In genomic region chr5:114052246-114052761, GRCm38 (mm10) we compare ENCODE assay signal across 8 mouse cellular contexts. TPM values are rescaled to one million over a fixed set of nuclear protein-coding genes. Genes with fewer than 3 reads are reported as not detected.
DNase-seq lines count a peak whose midpoint lies in the region; ATAC-seq and TF ChIP-seq lines count a peak whose summit lies in the region.

No protein-coding gene starts in this region.

- H3K4me1 ChIP-seq in forebrain, embryonic 13.5 days, result 0 out of 2 replicates have a peak, but pooled peaks cover 4% of the 10 kb centered on the region
- peaks cover 2% of the 10 kb centered on the region; the same call in 1 of the 2 replicates for H3K4me1 ChIP-seq in forebrain, embryonic 16.5 days (replicated peaks; ENCODE audit: control insufficient read depth, insufficient read depth, low read length)
- H3K4me1 ChIP-seq in forebrain, postnatal 0 days (ENCODE audit: insufficient read depth), result no peaks in the 10 kb centered on the region
- peaks cover 13% of the 10 kb centered on the region; the same call in 1 of the 2 replicates for H3K4me1 ChIP-seq in hindbrain, embryonic 12.5 days
- peaks cover 5% of the 10 kb centered on the region; the same call in 1 of the 2 replicates for H3K4me1 ChIP-seq in midbrain, embryonic 12.5 days

- intact Hi-C loops in left cerebral cortex, postnatal 4 days (cut with DNase I), result no loop called here

- no peaks in the 10 kb centered on the region for H3K27me3 ChIP-seq in forebrain, embryonic 13.5 days
- no peaks in the 10 kb centered on the region for H3K27me3 ChIP-seq in forebrain, embryonic 16.5 days (replicated peaks; ENCODE audit: control insufficient read depth, insufficient read depth, low read length)
- H3K27me3 ChIP-seq in forebrain, postnatal 0 days (ENCODE audit: insufficient read depth, low read length), result no peaks in the 10 kb centered on the region
- 0 out of 2 replicates have a peak, but pooled peaks cover 3% of the 10 kb centered on the region for H3K27me3 ChIP-seq in hindbrain, embryonic 12.5 days
- peaks cover 10% of the 10 kb centered on the region for H3K27me3 ChIP-seq in midbrain, embryonic 12.5 days

- WGBS in forebrain, embryonic 13.5 days, result 32% methylated on average over 9 of the region's 9 CpGs
- WGBS in forebrain, embryonic 16.5 days, result 24% methylated on average over 9 of the region's 9 CpGs
- WGBS in forebrain, postnatal 0 days, result 24% methylated on average over 9 of the region's 9 CpGs
- 31% methylated on average over 9 of the region's 9 CpGs for WGBS in hindbrain, embryonic 12.5 days
- whole genome bisulfite sequencing in midbrain, embryonic 12.5 days, result 37% methylated on average over 9 of the region's 9 CpGs

- H3K27ac ChIP-seq in forebrain, embryonic 13.5 days, result no peak overlapping the region
- H3K27ac ChIP-seq in forebrain, embryonic 16.5 days (ENCODE audit: low read length), result no peak overlapping the region
- no peak overlapping the region for H3K27ac ChIP-seq in forebrain, postnatal 0 days (ENCODE audit: low read depth, low read length)
- no peak overlapping the region for H3K27ac ChIP-seq in hindbrain, embryonic 12.5 days
- no peak overlapping the region for H3K27ac ChIP-seq in midbrain, embryonic 12.5 days (replicated peaks)

- ATAC-seq in forebrain, embryonic 13.5 days, result no peak
- ATAC-seq in forebrain, embryonic 16.5 days, result no peak
- peak; percentile 43 for ATAC-seq in forebrain, postnatal 0 days
- ATAC-seq in hindbrain, embryonic 12.5 days (ENCODE audit: low FRiP score), result no peak
- ATAC-seq in midbrain, embryonic 12.5 days (ENCODE audit: low FRiP score, low read depth), result no peak

- peak; percentile 89 for TF ChIP-seq CTCF in forebrain, postnatal 0 days (IDR thresholded peaks at IDR 0.05; ENCODE audit: low read depth)

- no peaks in the 10 kb centered on the region for H3K9me3 ChIP-seq in forebrain, embryonic 13.5 days (replicated peaks)
- no peaks in the 10 kb centered on the region for H3K9me3 ChIP-seq in forebrain, embryonic 16.5 days (ENCODE audit: control insufficient read depth, low read length)
- H3K9me3 ChIP-seq in forebrain, postnatal 0 days (ENCODE audit: low read length), result no peaks in the 10 kb centered on the region
- H3K9me3 ChIP-seq in hindbrain, embryonic 12.5 days (replicated peaks), result no peaks in the 10 kb centered on the region
- H3K9me3 ChIP-seq in midbrain, embryonic 12.5 days, result no peaks in the 10 kb centered on the region

- H3K9ac ChIP-seq in forebrain, embryonic 13.5 days, result no peak overlapping the region
- H3K9ac ChIP-seq in forebrain, embryonic 16.5 days (replicated peaks; ENCODE audit: low read depth, low read length), result no peak overlapping the region
- H3K9ac ChIP-seq in forebrain, postnatal 0 days, result no peak overlapping the region
- no peak overlapping the region for H3K9ac ChIP-seq in hindbrain, embryonic 12.5 days
- H3K9ac ChIP-seq in midbrain, embryonic 12.5 days (replicated peaks), result no peak overlapping the region

- H3K4me2 ChIP-seq in forebrain, embryonic 13.5 days, result peak overlapping the region; percentile 33
- H3K4me2 ChIP-seq in forebrain, embryonic 16.5 days (ENCODE audit: low read length), result no peak overlapping the region
- no peak overlapping the region for H3K4me2 ChIP-seq in forebrain, postnatal 0 days (ENCODE audit: low read depth)
- H3K4me2 ChIP-seq in hindbrain, embryonic 12.5 days (replicated peaks), result 0 out of 2 replicates have a peak overlapping the region, but pooled peaks have one; percentile 15
- 0 out of 2 replicates have a peak overlapping the region, but pooled peaks have one; percentile 17 for H3K4me2 ChIP-seq in midbrain, embryonic 12.5 days (replicated peaks)

- DNase-seq in c-Kit-positive CD71-positive TER-119-positive erythroid progenitor cells, embryonic 14.5 days (ENCODE audit: low spot score), result peak; percentile 45
- DNase-seq in forebrain, postnatal 0 days, result peak; percentile 65
- DNase-seq in left cerebral cortex, postnatal 4 days, result peak; percentile 65
- DNase-seq in spleen, adult 12 weeks (ENCODE audit: low spot score), result peak; percentile 23

- H3K4me3 ChIP-seq in forebrain, embryonic 13.5 days, result no peak overlapping the region
- H3K4me3 ChIP-seq in forebrain, embryonic 16.5 days (replicated peaks; ENCODE audit: low read length), result no peak overlapping the region
- H3K4me3 ChIP-seq in forebrain, postnatal 0 days (ENCODE audit: low read depth, low read length), result no peak overlapping the region
- no peak overlapping the region for H3K4me3 ChIP-seq in hindbrain, embryonic 12.5 days
- 0 out of 2 replicates have a peak overlapping the region, but pooled peaks have one; percentile 4 for H3K4me3 ChIP-seq in midbrain, embryonic 12.5 days

- H3K36me3 ChIP-seq in forebrain, embryonic 13.5 days (ENCODE audit: poor library complexity, severe bottlenecking), result peaks cover 37% of the 10 kb centered on the region; the same call in 1 of the 2 replicates
- H3K36me3 ChIP-seq in forebrain, embryonic 16.5 days (ENCODE audit: control insufficient read depth, insufficient read depth), result peaks cover 11% of the 10 kb centered on the region
- peaks cover 56% of the 10 kb centered on the region for H3K36me3 ChIP-seq in forebrain, postnatal 0 days (ENCODE audit: insufficient read depth)
- peaks cover 6% of the 10 kb centered on the region; the same call in 1 of the 2 replicates for H3K36me3 ChIP-seq in hindbrain, embryonic 12.5 days
- peaks cover 3% of the 10 kb centered on the region; the same call in 1 of the 2 replicates for H3K36me3 ChIP-seq in midbrain, embryonic 12.5 days

RNA-seq across cellular contexts. Expression of gene Usp30, which starts 13.0 kb away (rescaled TPM):
- polyA plus RNA-seq in forebrain, embryonic 13.5 days (2015; fragmentation: Nextera tagmentation; extraction: Ambion mirVana), result 16.2 and 17.7 TPM in 2 replicates
- 17.9 and 20.6 TPM in 2 replicates for polyA plus RNA-seq in forebrain, embryonic 16.5 days (2015; fragmentation: Nextera tagmentation; extraction: Ambion mirVana)
- 28.5 and 47.7 TPM in 2 replicates for total RNA-seq in forebrain, postnatal 0 days (2014; rRNA removed)
- 14.4 and 18.0 TPM in 2 replicates for polyA plus RNA-seq in forebrain, postnatal 0 days (2015; fragmentation: Nextera tagmentation; extraction: Ambion mirVana)
- polyA plus RNA-seq in hindbrain, embryonic 12.5 days (2016; fragmentation: Nextera tagmentation; extraction: Ambion mirVana), result 17.5 and 19.0 TPM in 2 replicates
- total RNA-seq in left cerebral cortex, postnatal 4 days (2021), result 10 to 100 TPM; 31.6 to 34.8 TPM
- 17.5 and 19.4 TPM in 2 replicates for polyA plus RNA-seq in midbrain, embryonic 12.5 days (2016; fragmentation: Nextera tagmentation; extraction: Ambion mirVana)

RNA-seq across cellular contexts. Expression of gene Svop, which starts 39.1 kb away (rescaled TPM):
- polyA plus RNA-seq in forebrain, embryonic 13.5 days (2015; fragmentation: Nextera tagmentation; extraction: Ambion mirVana), result 52.2 and 57.1 TPM in 2 replicates
- polyA plus RNA-seq in forebrain, embryonic 16.5 days (2015; fragmentation: Nextera tagmentation; extraction: Ambion mirVana), result 84.6 and 102 TPM in 2 replicates
- total RNA-seq in forebrain, postnatal 0 days (2014; rRNA removed), result 153 and 177 TPM in 2 replicates
- 89.7 and 97.5 TPM in 2 replicates for polyA plus RNA-seq in forebrain, postnatal 0 days (2015; fragmentation: Nextera tagmentation; extraction: Ambion mirVana)
- polyA plus RNA-seq in hindbrain, embryonic 12.5 days (2016; fragmentation: Nextera tagmentation; extraction: Ambion mirVana), result 55.6 and 56.1 TPM in 2 replicates
- total RNA-seq in left cerebral cortex, postnatal 4 days (2021), result 100 to 1,000 TPM; 107 to 115 TPM
- polyA plus RNA-seq in midbrain, embryonic 12.5 days (2016; fragmentation: Nextera tagmentation; extraction: Ambion mirVana), result 47.6 and 51.7 TPM in 2 replicates

RNA-seq across cellular contexts. Expression of gene Dao, which starts 48.8 kb away (rescaled TPM):
- not detected in 2 replicates for polyA plus RNA-seq in forebrain, embryonic 13.5 days (2015; fragmentation: Nextera tagmentation; extraction: Ambion mirVana)
- polyA plus RNA-seq in forebrain, embryonic 16.5 days (2015; fragmentation: Nextera tagmentation; extraction: Ambion mirVana), result not detected in 2 replicates
- total RNA-seq in forebrain, postnatal 0 days (2014; rRNA removed), result not detected in 2 replicates
- not detected in 2 replicates for polyA plus RNA-seq in forebrain, postnatal 0 days (2015; fragmentation: Nextera tagmentation; extraction: Ambion mirVana)
- not detected in 2 replicates for polyA plus RNA-seq in hindbrain, embryonic 12.5 days (2016; fragmentation: Nextera tagmentation; extraction: Ambion mirVana)
- not detected for total RNA-seq in left cerebral cortex, postnatal 4 days (2021)
- not detected in 2 replicates for polyA plus RNA-seq in midbrain, embryonic 12.5 days (2016; fragmentation: Nextera tagmentation; extraction: Ambion mirVana)

RNA-seq across cellular contexts. Expression of gene Ssh1, which starts 58.6 kb away (rescaled TPM):
- 12.0 and 13.9 TPM in 2 replicates for polyA plus RNA-seq in forebrain, embryonic 13.5 days (2015; fragmentation: Nextera tagmentation; extraction: Ambion mirVana)
- 11.2 and 12.4 TPM in 2 replicates for polyA plus RNA-seq in forebrain, embryonic 16.5 days (2015; fragmentation: Nextera tagmentation; extraction: Ambion mirVana)
- total RNA-seq in forebrain, postnatal 0 days (2014; rRNA removed), result 7.9 and 11.5 TPM in 2 replicates
- 8.2 and 10.4 TPM in 2 replicates for polyA plus RNA-seq in forebrain, postnatal 0 days (2015; fragmentation: Nextera tagmentation; extraction: Ambion mirVana)
- 22.4 and 27.9 TPM in 2 replicates for polyA plus RNA-seq in hindbrain, embryonic 12.5 days (2016; fragmentation: Nextera tagmentation; extraction: Ambion mirVana)
- 10 to 100 TPM; 36.1 to 36.9 TPM for total RNA-seq in left cerebral cortex, postnatal 4 days (2021)
- polyA plus RNA-seq in midbrain, embryonic 12.5 days (2016; fragmentation: Nextera tagmentation; extraction: Ambion mirVana), result 16.0 and 18.5 TPM in 2 replicates

Comparison
In these comparisons a context has a peak if more than half of its experiments do, and no peak if none do; other contexts are left out.
1. H3K4me2 ChIP-seq: peak in forebrain, embryonic 13.5 days (single experiment), hindbrain, embryonic 12.5 days (single experiment) and midbrain, embryonic 12.5 days (single experiment); none in forebrain, embryonic 16.5 days (single experiment) and forebrain, postnatal 0 days (single experiment).
2. Peak in every context shown above with its lines, with median percentiles within 50 percentile points of each other: DNase-seq.